Comparison of ENCODE assay signal across 29 mouse cellular contexts in the genomic region with DNA sequence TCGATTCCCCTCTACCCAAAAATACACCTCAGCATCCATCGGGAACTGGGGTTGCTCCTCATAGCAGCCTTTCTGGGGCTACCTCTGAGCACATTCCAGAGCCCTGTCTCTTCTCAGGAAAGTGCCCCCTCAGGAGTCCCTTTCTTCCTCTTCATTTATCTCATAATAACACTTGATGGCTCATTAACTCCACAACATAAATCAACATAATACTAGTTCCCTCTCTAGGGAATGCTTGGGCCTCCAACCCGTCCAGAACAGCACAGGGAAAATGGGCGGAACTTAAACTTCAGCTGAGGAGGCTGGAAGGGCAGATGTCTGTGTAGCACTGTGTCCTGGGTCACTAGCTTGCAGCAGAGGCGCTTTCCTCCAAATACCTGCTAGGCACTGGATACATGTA.
DNase-seq lines count a peak whose midpoint lies in the region; ATAC-seq and TF ChIP-seq lines count a peak whose summit lies in the region.
"Had no signal": no experiment of that assay in that cellular context is flagged by ENCODE, and none has a peak within 500 bp of the region (broad histone marks: within the 10 kb centered on the region; RNA-seq: fewer than 3 reads in every experiment).

No protein-coding gene starts in this region.

- no peak overlapping the region for H3K4me3 ChIP-seq in kidney, embryonic 14.5 days (ENCODE audit: low read length)
- no peak overlapping the region for H3K4me3 ChIP-seq in hindbrain, embryonic 16.5 days (ENCODE audit: low read length)
- no peak overlapping the region for H3K4me3 ChIP-seq in neural tube, embryonic 15.5 days (replicated peaks)
- H3K4me3 ChIP-seq in layer of hippocampus, adult 2 months: no peak overlapping the region
- H3K4me3 ChIP-seq: embryonic facial prominence, embryonic 12.5 days; heart, adult 2 months; heart, embryonic 12.5 days; intestine, embryonic 15.5 days; limb, embryonic 13.5 days; liver, embryonic 12.5 days; stomach, embryonic 15.5 days had no signal

- ATAC-seq in kidney, embryonic 14.5 days (ENCODE audit: low FRiP score, low TSS enrichment): peak; percentile 76; the same call in 1 of the 2 replicates
- peak; percentile 44; the same call in 1 of the 2 replicates for ATAC-seq in hindbrain, embryonic 16.5 days
- ATAC-seq in neural tube, embryonic 15.5 days (ENCODE audit: low FRiP score): peak; percentile 59
- ATAC-seq: activated CD4-positive, CD25-positive, alpha-beta regulatory T cell, adult 4 months; forebrain, embryonic 16.5 days; intestine, embryonic 15.5 days; liver, embryonic 12.5 days; lung, postnatal 0 days had no signal

- H3K9me3 ChIP-seq in kidney, embryonic 14.5 days (ENCODE audit: control insufficient read depth, low read length): no peaks in the 10 kb centered on the region
- H3K9me3 ChIP-seq in hindbrain, embryonic 16.5 days (ENCODE audit: control insufficient read depth, low read length): no peaks in the 10 kb centered on the region
- H3K9me3 ChIP-seq in neural tube, embryonic 15.5 days (replicated peaks): no peaks in the 10 kb centered on the region
- H3K9me3 ChIP-seq: embryonic facial prominence, embryonic 12.5 days; intestine, embryonic 15.5 days; limb, embryonic 13.5 days; liver, embryonic 12.5 days; stomach, embryonic 15.5 days had no signal

- H3K9ac ChIP-seq in kidney, embryonic 14.5 days (ENCODE audit: low read depth, low read length): no peak overlapping the region
- no peak overlapping the region for H3K9ac ChIP-seq in hindbrain, embryonic 16.5 days (ENCODE audit: low read depth, low read length)
- no peak overlapping the region for H3K9ac ChIP-seq in neural tube, embryonic 15.5 days (replicated peaks)
- H3K9ac ChIP-seq: embryonic facial prominence, embryonic 12.5 days; heart, embryonic 12.5 days; intestine, embryonic 15.5 days; limb, embryonic 13.5 days; liver, embryonic 12.5 days; stomach, embryonic 15.5 days had no signal

- H3K36me3 ChIP-seq in kidney, embryonic 14.5 days (ENCODE audit: control insufficient read depth, insufficient read depth, low read length): no peaks in the 10 kb centered on the region
- H3K36me3 ChIP-seq in hindbrain, embryonic 16.5 days (ENCODE audit: control insufficient read depth, insufficient read depth, low read length): no peaks in the 10 kb centered on the region
- no peaks in the 10 kb centered on the region for H3K36me3 ChIP-seq in neural tube, embryonic 15.5 days
- H3K36me3 ChIP-seq: embryonic facial prominence, embryonic 12.5 days; heart, embryonic 12.5 days; intestine, embryonic 15.5 days; limb, embryonic 13.5 days; liver, embryonic 12.5 days; stomach, embryonic 15.5 days had no signal

- TF ChIP-seq CTCF in layer of hippocampus, adult 2 months (conservative IDR thresholded peaks at IDR 0.05): no peak

- no peak overlapping the region for H3K4me2 ChIP-seq in kidney, embryonic 14.5 days (replicated peaks; ENCODE audit: low read depth, low read length)
- no peak overlapping the region for H3K4me2 ChIP-seq in hindbrain, embryonic 16.5 days (ENCODE audit: low read length)
- H3K4me2 ChIP-seq in neural tube, embryonic 15.5 days: no peak overlapping the region
- H3K4me2 ChIP-seq: embryonic facial prominence, embryonic 12.5 days; heart, embryonic 12.5 days; intestine, embryonic 15.5 days; limb, embryonic 13.5 days; liver, embryonic 12.5 days; stomach, embryonic 15.5 days had no signal

- no peak overlapping the region for H3K27ac ChIP-seq in kidney, embryonic 14.5 days (ENCODE audit: low read depth, low read length)
- H3K27ac ChIP-seq in hindbrain, embryonic 16.5 days (ENCODE audit: low read depth, low read length): no peak overlapping the region
- no peak overlapping the region for H3K27ac ChIP-seq in neural tube, embryonic 15.5 days (replicated peaks)
- H3K27ac ChIP-seq in layer of hippocampus, adult 2 months: no peak overlapping the region
- H3K27ac ChIP-seq: embryonic facial prominence, embryonic 12.5 days; heart, adult 2 months; intestine, embryonic 15.5 days; limb, embryonic 13.5 days; liver, embryonic 12.5 days; macrophage; stomach, embryonic 15.5 days had no signal

- 40% methylated on average over 5 of the region's 5 CpGs for WGBS in kidney, embryonic 14.5 days
- 41% methylated on average over 5 of the region's 5 CpGs for WGBS in hindbrain, embryonic 16.5 days
- 20% methylated on average over 5 of the region's 5 CpGs for WGBS in neural tube, embryonic 15.5 days

- H3K27me3 ChIP-seq in kidney, embryonic 14.5 days (ENCODE audit: control insufficient read depth, insufficient read depth, low read length): no peaks in the 10 kb centered on the region
- H3K27me3 ChIP-seq in hindbrain, embryonic 16.5 days (replicated peaks; ENCODE audit: control insufficient read depth, insufficient read depth, low read length): no peaks in the 10 kb centered on the region
- H3K27me3 ChIP-seq in neural tube, embryonic 15.5 days (replicated peaks): no peaks in the 10 kb centered on the region
- H3K27me3 ChIP-seq: CH12.LX; embryonic facial prominence, embryonic 12.5 days; intestine, embryonic 15.5 days; limb, embryonic 13.5 days; stomach, embryonic 15.5 days had no signal

- peak; percentile 23 for DNase-seq in embryo, embryonic 11 days
- no peak for DNase-seq in embryo, embryonic 10 days (ENCODE audit: low spot score)
- no peak for DNase-seq in kidney, adult 8-10 months
- DNase-seq in layer of hippocampus, adult 2 months (ENCODE audit: low spot score in 2 of 2): no peak
- DNase-seq: adrenal gland, adult 8-10 months; cerebellum, adult 8-10 months; cerebellum, postnatal 25 days; heart, adult 2 months; kidney, adult 2 months; kidney, postnatal 25 days; lung, adult 18-20 months; midbrain, embryonic 14.5 days; retina, postnatal 1 day; right cerebral cortex, postnatal 14 days; thymus, postnatal 14 days had no signal

- peaks cover 3% of the 10 kb centered on the region; the same call in 1 of the 2 replicates for H3K4me1 ChIP-seq in kidney, embryonic 14.5 days (ENCODE audit: control insufficient read depth, insufficient read depth, low read length)
- peaks cover 6% of the 10 kb centered on the region for H3K4me1 ChIP-seq in hindbrain, embryonic 16.5 days (ENCODE audit: control insufficient read depth, insufficient read depth, low read depth, low read length)
- peaks cover 10% of the 10 kb centered on the region for H3K4me1 ChIP-seq in neural tube, embryonic 15.5 days
- H3K4me1 ChIP-seq: heart, embryonic 12.5 days; intestine, embryonic 15.5 days; liver, embryonic 12.5 days; stomach, embryonic 15.5 days had no signal
